Mouse (Mus musculus): ENCODE results near the gene Kctd12b. TPM values are rescaled to one million over a fixed set of nuclear protein-coding genes. Genes with fewer than 3 reads are reported as not detected.
"Not testable (repeated sequence)": the region's sequence is repeated elsewhere in the genome, so short reads cannot be mapped to it uniquely, and the experiment has no call there.

Gene Kctd12b
- polyA plus RNA-seq, 2 experiments = 8.1 to 9.8 TPM

GRCm38 (mm10) chrX:153719602-153720001 lies 23.4 kb upstream of the Kctd12b start:
- no peak overlapping the region for H3K4me3 ChIP-seq (replicated peaks; ENCODE audit: low read length)
- no peaks in the 10 kb centered on the region for H3K4me1 ChIP-seq (ENCODE audit: control insufficient read depth, insufficient read depth, low read length)
- no peaks in the 10 kb centered on the region for H3K36me3 ChIP-seq (ENCODE audit: control insufficient read depth, insufficient read depth, low read length)
- ATAC-seq (ENCODE audit: low FRiP score, low read depth) (no peak), DNase-seq (ENCODE audit: low spot score) (no peak)
- no peak overlapping the region for H3K4me2 ChIP-seq (replicated peaks; ENCODE audit: low read depth, low read length, severe bottlenecking)
- no peaks in the 10 kb centered on the region for H3K27me3 ChIP-seq (ENCODE audit: control insufficient read depth, insufficient read depth, low read length)
- no peak for TF ChIP-seq POLR2A (IDR thresholded peaks at IDR 0.05; ENCODE audit: borderline replicate concordance, extremely low read depth, insufficient read depth, insufficient read length)
- no peak overlapping the region for H3K9ac ChIP-seq (ENCODE audit: low read depth, low read length, severe bottlenecking)
- no peaks in the 10 kb centered on the region for H3K9me3 ChIP-seq (ENCODE audit: control insufficient read depth, low read length)
- no peak overlapping the region for H3K27ac ChIP-seq (replicated peaks; ENCODE audit: low read depth, low read length)
- 29% methylated on average over 4 of the region's 4 CpGs for WGBS

- no peak overlapping the region for H3K9ac ChIP-seq (ENCODE audit: low read depth, low read length, severe bottlenecking)
- no peak for TF ChIP-seq POLR2A (IDR thresholded peaks at IDR 0.05; ENCODE audit: borderline replicate concordance, extremely low read depth, insufficient read depth, insufficient read length)
- no peak overlapping the region for H3K4me3 ChIP-seq (replicated peaks; ENCODE audit: low read length)
- no peaks in the 10 kb centered on the region for H3K9me3 ChIP-seq (ENCODE audit: control insufficient read depth, low read length)
- ATAC-seq (ENCODE audit: low FRiP score, low read depth) = no peak
- no peaks in the 10 kb centered on the region for H3K27me3 ChIP-seq (ENCODE audit: control insufficient read depth, insufficient read depth, low read length)
- no peak overlapping the region for H3K4me2 ChIP-seq (replicated peaks; ENCODE audit: low read depth, low read length, severe bottlenecking)
- WGBS = 75% methylated on average over 2 of the region's 2 CpGs
- DNase-seq (ENCODE audit: low spot score) = no peak
- H3K27ac ChIP-seq (replicated peaks; ENCODE audit: low read depth, low read length) = no peak overlapping the region
- no peaks in the 10 kb centered on the region for H3K4me1 ChIP-seq (ENCODE audit: control insufficient read depth, insufficient read depth, low read length)
- H3K36me3 ChIP-seq (ENCODE audit: control insufficient read depth, insufficient read depth, low read length) = no peaks in the 10 kb centered on the region
Observed at GRCm38 (mm10) chrX:153716716-153717115, 20.5 kb upstream of the Kctd12b start.

GRCm38 (mm10) chrX:153707735-153708134 lies 11.5 kb upstream of the Kctd12b start:
- no peaks in the 10 kb centered on the region for H3K36me3 ChIP-seq (ENCODE audit: control insufficient read depth, insufficient read depth, low read length)
- ATAC-seq (ENCODE audit: low FRiP score, low read depth) (no peak), DNase-seq (ENCODE audit: low spot score) (peak; percentile 21)
- no peaks in the 10 kb centered on the region for H3K9me3 ChIP-seq (ENCODE audit: control insufficient read depth, low read length)
- 36% methylated on average over 4 of the region's 4 CpGs for WGBS
- H3K9ac ChIP-seq (ENCODE audit: low read depth, low read length, severe bottlenecking) = no peak overlapping the region
- no peaks in the 10 kb centered on the region for H3K4me1 ChIP-seq (ENCODE audit: control insufficient read depth, insufficient read depth, low read length)
- no peak overlapping the region for H3K4me2 ChIP-seq (replicated peaks; ENCODE audit: low read depth, low read length, severe bottlenecking)
- no peaks in the 10 kb centered on the region for H3K27me3 ChIP-seq (ENCODE audit: control insufficient read depth, insufficient read depth, low read length)
- no peak overlapping the region for H3K27ac ChIP-seq (replicated peaks; ENCODE audit: low read depth, low read length)
- no peak overlapping the region for H3K4me3 ChIP-seq (replicated peaks; ENCODE audit: low read length)
- TF ChIP-seq POLR2A (IDR thresholded peaks at IDR 0.05; ENCODE audit: borderline replicate concordance, extremely low read depth, insufficient read depth, insufficient read length) = no peak

GRCm38 (mm10) chrX:153700463-153700862 lies 4.3 kb upstream of the Kctd12b start:
- H3K4me1 ChIP-seq (ENCODE audit: control insufficient read depth, insufficient read depth, low read length) = no peaks in the 10 kb centered on the region
- H3K27ac ChIP-seq (replicated peaks; ENCODE audit: low read depth, low read length) = no peak overlapping the region
- no peaks in the 10 kb centered on the region for H3K27me3 ChIP-seq (ENCODE audit: control insufficient read depth, insufficient read depth, low read length)
- WGBS = 76% methylated on average over 3 of the region's 3 CpGs
- DNase-seq (ENCODE audit: low spot score) = no peak
- no peak overlapping the region for H3K4me2 ChIP-seq (replicated peaks; ENCODE audit: low read depth, low read length, severe bottlenecking)
- no peaks in the 10 kb centered on the region for H3K9me3 ChIP-seq (ENCODE audit: control insufficient read depth, low read length)
- no peak overlapping the region for H3K4me3 ChIP-seq (replicated peaks; ENCODE audit: low read length)
- no peak overlapping the region for H3K9ac ChIP-seq (ENCODE audit: low read depth, low read length, severe bottlenecking)
- no peaks in the 10 kb centered on the region for H3K36me3 ChIP-seq (ENCODE audit: control insufficient read depth, insufficient read depth, low read length)
- no peak for ATAC-seq (ENCODE audit: low FRiP score, low read depth)
- no peak for TF ChIP-seq POLR2A (IDR thresholded peaks at IDR 0.05; ENCODE audit: borderline replicate concordance, extremely low read depth, insufficient read depth, insufficient read length)

GRCm38 (mm10) chrX:153668233-153668632 lies 28.0 kb downstream of the Kctd12b start:
- not testable (repeated sequence) for DNase-seq (ENCODE audit: low spot score); H3K27ac ChIP-seq (replicated peaks; ENCODE audit: low read depth, low read length); H3K9me3 ChIP-seq (ENCODE audit: control insufficient read depth, low read length); H3K36me3 ChIP-seq (ENCODE audit: control insufficient read depth, insufficient read depth, low read length); H3K9ac ChIP-seq (ENCODE audit: low read depth, low read length, severe bottlenecking); H3K4me2 ChIP-seq (replicated peaks; ENCODE audit: low read depth, low read length, severe bottlenecking); ATAC-seq (ENCODE audit: low FRiP score, low read depth); H3K27me3 ChIP-seq (ENCODE audit: control insufficient read depth, insufficient read depth, low read length); H3K4me3 ChIP-seq (replicated peaks; ENCODE audit: low read length); H3K4me1 ChIP-seq (ENCODE audit: control insufficient read depth, insufficient read depth, low read length)
- 59% methylated on average over 2 of the region's 2 CpGs for WGBS

GRCm38 (mm10) chrX:153664903-153665302 lies 31.3 kb downstream of the Kctd12b start:
- DNase-seq (ENCODE audit: low spot score) (no peak), ATAC-seq (ENCODE audit: low FRiP score, low read depth) (no peak)
- no peak overlapping the region for H3K27ac ChIP-seq (replicated peaks; ENCODE audit: low read depth, low read length)
- TF ChIP-seq POLR2A (IDR thresholded peaks at IDR 0.05; ENCODE audit: borderline replicate concordance, extremely low read depth, insufficient read depth, insufficient read length) = no peak
- H3K36me3 ChIP-seq (ENCODE audit: control insufficient read depth, insufficient read depth, low read length) = no peaks in the 10 kb centered on the region
- H3K4me3 ChIP-seq (replicated peaks; ENCODE audit: low read length) = no peak overlapping the region
- H3K9me3 ChIP-seq (ENCODE audit: control insufficient read depth, low read length) = no peaks in the 10 kb centered on the region
- H3K27me3 ChIP-seq (ENCODE audit: control insufficient read depth, insufficient read depth, low read length) = no peaks in the 10 kb centered on the region
- H3K4me1 ChIP-seq (ENCODE audit: control insufficient read depth, insufficient read depth, low read length) = no peaks in the 10 kb centered on the region
- no peak overlapping the region for H3K4me2 ChIP-seq (replicated peaks; ENCODE audit: low read depth, low read length, severe bottlenecking)
- WGBS = 76% methylated on average over 3 of the region's 3 CpGs
- no peak overlapping the region for H3K9ac ChIP-seq (ENCODE audit: low read depth, low read length, severe bottlenecking)
